Mouse (Mus musculus) T-helper 2 cell (primary cell): ENCODE measurements around the gene Ptcra.

Experiments used
- in situ Hi-C: fragments of 300-600 bp; cut with MboI, MseI; formaldehyde crosslinking; loops from one replicate; pipeline ENCODE4 v1.15.1; 2025; ENCODE audit warnings: high pct_unique_total_duplicates

Gene Ptcra

DNA sequence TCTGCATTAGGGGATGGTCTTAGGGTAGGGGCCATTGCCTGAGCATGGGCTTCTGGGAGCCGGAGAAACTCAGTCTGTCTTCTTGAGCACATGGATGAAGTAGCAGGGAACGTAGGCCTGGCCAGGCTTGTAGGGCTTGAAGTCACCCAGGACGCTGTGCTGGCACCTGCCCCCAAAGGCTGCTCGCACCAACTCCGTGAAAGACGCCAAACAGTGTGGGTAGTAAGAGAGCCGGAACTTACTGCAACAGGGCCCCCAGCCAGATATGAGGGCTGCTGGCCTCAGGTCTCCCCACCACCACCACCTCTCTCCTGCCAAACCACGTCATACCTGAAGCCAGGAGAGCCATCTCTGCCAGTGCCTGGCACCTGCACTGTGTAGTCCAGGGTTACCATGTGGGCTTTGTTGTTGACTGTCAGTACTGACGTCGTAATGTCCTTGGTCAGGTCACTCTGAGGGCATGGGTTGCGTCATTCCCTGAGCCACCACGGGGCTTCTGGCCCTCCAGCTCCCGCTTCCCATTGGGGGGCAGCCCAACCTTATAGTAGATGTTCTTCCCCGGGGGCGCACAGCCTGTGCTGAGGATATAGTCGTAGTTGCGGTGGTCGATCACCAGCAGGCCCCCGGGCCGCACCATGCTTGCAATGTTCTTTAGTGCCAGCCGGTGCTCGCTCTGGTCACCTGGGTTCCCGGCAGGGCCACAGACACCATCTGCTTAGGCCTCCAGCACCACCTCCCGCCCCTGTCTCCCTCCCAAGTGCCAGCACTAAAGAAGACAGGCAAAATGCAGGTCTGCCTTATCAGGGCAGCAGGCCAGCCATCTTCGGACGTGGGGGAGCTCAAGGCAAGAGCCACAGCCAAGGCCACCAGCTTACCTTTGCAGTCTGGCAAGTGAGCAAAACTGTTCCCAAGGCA is 37.5 kb downstream of the Ptcra start:
- in situ Hi-C loops: no loop called here

DNA sequence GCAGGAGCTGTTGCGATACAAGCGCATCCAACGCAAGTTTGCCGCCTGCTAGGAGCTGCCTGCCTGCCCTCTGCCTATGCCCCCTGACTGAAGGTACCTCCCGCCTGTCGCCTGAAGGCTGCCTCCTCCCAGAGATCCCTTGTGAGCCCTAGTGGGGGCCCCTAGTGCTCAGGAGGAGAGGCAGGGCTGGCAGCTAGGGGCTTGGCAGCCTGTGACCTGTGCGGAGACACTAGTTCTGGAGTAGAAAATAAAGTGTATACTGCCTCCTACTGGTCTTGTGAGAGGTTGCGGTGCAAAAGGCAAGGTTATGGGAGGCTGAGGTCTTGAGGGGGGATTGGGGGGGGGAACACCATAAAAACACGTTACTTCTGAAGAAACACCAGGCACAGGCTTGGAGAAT is 38.2 kb downstream of the Ptcra start:
- in situ Hi-C loops: no loop called here

DNA sequence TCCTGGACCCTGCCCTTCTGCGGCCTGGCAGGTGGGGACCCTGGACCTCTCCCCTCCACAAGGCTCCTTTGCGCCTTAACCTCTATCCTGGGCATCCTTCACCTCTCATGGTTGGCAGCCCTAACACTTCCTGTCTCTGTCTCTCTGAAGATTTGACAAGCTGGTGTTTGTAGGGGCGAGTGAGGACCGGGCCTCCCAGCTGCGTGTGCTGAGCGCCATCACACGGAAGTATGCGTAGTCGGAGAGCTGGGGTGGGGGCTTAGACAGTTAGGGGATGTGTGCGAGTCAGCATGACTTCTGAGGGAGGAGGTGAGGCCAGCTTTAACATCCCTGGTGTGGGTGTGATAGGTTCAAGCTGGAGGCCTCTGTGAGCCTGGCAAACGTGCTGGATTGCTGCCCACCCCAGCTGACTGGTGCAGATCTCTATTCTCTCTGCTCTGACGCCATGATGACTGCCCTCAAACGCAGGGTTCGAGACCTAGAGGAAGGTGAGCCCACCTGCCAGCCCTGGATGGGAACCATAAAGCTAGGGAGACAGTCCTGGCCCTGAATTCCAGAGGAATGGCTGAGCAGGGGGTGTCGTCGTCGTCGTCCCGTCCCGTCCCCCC is 38.9 kb downstream of the Ptcra start:
- in situ Hi-C loops: no loop called here

DNA sequence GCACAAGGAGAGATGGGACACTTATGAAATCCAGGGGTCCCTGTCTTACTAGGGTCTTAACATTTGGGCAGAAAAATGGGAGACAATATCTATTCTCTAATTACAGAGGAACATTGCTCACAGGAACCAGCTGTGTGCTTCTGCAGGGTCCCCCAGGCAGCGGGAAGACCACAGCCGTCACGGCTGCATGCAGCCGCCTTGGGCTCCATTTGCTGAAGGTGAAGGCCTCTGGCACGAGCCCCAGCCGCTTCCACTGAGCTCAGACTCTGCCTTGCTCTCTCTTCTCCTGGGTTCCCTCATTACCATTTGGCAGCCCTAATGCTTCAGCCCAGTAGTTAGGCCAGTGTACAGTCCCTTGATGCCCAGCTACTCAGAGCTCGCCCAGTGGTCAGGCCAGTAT is 42.4 kb downstream of the Ptcra start:
- in situ Hi-C loops: no loop called here

DNA sequence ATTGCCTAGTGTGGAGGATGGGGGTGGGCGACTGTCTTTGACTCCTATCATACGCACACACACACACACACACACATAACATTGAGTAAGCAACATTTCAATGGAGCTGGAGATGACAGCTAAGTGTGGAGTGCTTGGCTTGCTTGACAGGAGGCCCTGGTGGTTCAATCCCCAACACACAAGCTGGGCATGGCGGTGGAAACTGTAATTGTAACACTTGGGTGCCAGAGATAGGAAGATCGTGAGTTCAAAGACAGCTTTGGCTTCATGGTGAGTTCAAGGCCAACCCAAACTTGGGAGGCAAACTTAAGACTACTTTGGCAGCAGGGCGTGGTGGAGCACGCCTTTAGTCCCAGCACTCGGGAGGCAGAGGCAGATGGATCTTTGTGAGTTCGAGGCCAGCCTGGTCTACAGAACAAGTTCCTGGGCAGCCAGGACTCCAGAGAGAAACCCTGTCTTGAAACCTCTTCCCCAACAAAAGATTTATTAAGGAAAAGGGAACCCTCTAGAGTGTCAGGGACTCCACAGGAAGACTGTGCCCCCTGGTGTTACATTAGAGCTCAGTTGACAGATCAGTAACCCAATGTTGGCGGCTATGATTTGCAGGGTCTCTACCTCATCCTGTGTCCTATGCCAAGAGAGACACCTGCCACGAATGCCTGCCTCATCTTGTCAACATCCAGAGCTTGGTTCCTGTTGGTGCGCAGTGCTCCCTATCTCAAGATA is 48.6 kb downstream of the Ptcra start:
- in situ Hi-C loops: loop anchor here (10.0 kb wide), 1 partner anchor 70 kb away; the partner anchor contains the start of genes Klc4 and Mrpl2

DNA sequence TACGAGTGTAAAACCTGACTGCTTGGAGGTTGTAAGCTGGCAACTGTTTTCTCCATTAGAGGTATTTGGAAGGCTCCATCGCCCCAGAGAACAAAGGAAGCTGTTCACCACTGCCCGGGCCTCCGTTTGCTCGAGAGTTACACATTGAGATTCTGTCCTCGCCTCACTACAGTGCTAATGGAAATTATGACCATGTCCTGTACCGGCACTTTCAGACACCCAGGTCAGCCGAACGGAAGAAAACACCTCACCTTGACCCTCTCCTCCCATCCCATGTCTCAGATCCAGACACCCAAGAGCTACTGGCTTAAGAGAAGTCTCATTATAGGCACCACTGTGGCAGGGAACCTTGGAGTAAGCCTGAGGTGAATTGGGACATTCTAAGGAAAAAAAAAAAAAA is 49.7 kb downstream of the Ptcra start:
- in situ Hi-C loops: loop anchor here (10.0 kb wide), 1 partner anchor 69 kb away; the partner anchor contains the start of genes Klc4 and Mrpl2

DNA sequence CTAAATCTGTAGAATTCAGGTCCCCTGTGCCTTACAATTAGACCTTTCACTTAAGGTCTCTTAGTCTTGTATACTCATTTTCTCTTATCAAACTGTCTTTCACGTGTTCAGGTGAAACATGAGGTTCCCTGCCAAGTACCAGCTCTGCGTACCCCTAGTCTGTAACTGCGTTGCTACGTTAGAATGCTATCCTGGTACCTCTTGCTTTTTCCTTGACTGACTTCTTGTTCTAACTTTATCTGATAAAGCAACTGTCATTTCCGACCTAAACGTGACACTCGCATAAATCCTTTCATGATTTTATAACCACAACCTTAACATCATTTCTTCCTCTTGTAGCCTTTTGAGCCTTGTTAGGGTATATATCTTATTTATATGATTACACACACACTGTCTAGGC is 51.1 kb downstream of the Ptcra start:
- in situ Hi-C loops: loop anchor here (10.0 kb wide), 1 partner anchor 68 kb away; the partner anchor contains the start of genes Klc4 and Mrpl2

DNA sequence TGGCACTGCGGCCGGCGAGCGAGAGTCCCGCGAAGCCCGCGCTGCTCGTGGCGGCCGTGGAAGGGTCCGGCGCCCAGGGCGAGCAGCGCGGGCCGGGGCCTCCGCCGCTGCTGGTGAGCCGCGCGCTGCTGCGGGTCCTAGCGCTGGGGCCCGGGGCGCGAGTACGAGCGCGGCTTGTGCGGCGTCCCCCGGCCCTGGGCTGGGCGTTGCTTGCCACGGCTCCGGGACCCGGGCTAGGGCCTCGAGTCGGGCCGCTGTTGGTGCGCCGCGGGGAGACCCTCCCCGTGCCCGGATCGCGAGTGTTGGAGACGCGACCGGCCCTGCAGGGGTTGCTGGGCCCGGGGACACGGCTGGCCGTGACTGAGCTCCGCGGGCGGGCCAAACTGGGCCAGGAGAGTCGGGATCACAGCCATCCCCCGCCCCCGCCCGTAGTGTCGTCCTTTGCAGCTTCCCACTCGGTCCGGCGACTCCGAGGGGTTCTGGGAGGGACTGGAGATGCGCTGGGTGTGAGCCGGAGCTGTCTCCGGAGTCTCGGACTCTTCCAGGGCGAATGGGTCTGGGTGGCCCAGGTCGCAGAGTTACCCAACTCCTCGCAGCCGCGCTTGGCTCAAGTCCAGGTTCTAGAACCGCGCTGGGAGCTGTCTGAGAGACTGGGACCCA is 51.8 kb downstream of the Ptcra start:
- in situ Hi-C loops: loop anchor here (10.0 kb wide), 1 partner anchor 67 kb away; the partner anchor contains the start of genes Klc4 and Mrpl2

DNA sequence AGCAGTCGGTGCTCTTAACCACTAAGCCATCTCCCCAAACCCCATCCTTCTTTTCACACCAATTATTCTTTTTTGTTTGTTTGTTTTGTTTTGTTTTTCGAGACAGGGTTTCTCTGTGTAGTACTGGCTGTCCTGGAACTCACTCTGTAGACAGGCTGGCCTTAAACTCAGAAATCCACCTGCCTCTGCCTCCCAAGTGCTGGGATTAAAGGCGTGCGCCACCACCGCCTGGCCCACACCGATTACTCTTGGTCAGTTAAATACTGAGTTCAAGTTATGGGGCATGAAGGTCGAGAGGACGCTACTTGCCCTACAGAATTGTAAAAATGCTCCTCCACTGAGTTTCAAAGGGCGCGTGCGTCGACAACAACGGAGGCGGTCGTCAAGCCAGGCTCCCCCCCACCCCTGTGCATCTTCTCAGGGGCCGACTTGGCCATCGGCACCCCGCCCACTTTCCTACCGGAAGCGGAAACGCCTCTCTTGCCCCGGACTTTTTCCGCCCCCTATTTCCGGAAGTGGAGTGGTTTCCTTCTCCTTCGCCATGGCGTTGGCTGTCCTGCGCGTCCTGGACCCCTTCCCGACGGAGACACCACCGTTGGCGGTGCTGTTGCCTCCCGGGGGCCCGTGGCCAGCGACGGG is 52.4 kb downstream of the Ptcra start, which contains the start of gene Pex6:
Gene Pex6, plus strand, starts transcription at position 505 of the 639 bp plus-strand sequence.
- in situ Hi-C loops: loop anchor here (10.0 kb wide), 1 partner anchor 66 kb away; the partner anchor contains the start of genes Klc4 and Mrpl2

DNA sequence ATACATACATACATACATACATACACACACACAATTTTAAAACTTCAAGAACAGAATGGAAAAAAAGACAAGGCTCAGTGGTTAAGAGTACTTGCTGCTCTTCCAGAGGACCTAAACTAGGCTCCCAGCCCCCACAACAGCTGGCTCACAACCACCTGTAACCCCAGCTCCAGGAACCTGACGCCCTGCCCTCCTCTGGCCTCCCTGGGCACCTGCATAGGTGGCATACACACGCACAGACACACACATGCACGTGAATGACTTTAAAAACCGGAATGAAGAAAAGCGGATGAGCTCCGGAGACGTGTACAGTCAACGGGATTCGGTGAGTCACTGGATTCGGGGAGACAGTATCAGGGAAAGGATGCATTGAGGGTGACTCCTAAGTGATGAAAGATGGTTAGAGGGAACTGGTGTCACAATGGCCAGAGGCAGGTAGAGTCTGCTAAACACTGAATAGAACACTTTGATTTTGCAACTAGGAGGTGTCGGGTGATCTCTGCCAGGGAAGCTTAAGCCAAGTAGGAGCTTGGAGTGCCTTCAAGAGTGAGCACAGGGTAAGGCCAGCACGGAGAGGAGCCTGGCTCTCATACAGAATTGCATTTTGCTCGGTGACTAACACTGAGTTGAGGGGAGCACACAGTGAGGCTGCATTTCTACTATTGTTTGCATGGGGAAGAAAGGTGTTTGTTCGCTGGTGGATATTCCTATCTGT is 57.0 kb downstream of the Ptcra start:
- in situ Hi-C loops: no loop called here
